Mouse (Mus musculus): ENCODE results near the gene Zc3hc1. TPM values are rescaled to one million over a fixed set of nuclear protein-coding genes. Genes with fewer than 3 reads are reported as not detected.

Gene Zc3hc1
- total RNA-seq, 1 experiment: 64.4 TPM

GRCm38 (mm10) chr6:30409399-30410093 is 18.7 kb upstream of the Zc3hc1 start:
- H3K9me3 ChIP-seq (ENCODE audit: control insufficient read depth, insufficient read depth, low read depth, low read length): no peaks in the 10 kb centered on the region
- no peak overlapping the region for H3K4me3 ChIP-seq (ENCODE audit: insufficient read depth in 1 of 2, low read depth in 1 of 2, low read length in 2 of 2, poor library complexity in 1 of 2, severe bottlenecking in 1 of 2)
- in situ Hi-C loops (cut with MboI; ENCODE audit: low sequenced_read_pairs in 2 of 2, unreplicated experiment in 2 of 2): loop anchor here in 1 of 2 experiments (25.0 kb wide), 1 partner anchor 578 kb away; no protein-coding TSS in a partner anchor
- H3K9ac ChIP-seq (ENCODE audit: insufficient read depth, low read depth, low read length, poor library complexity, severe bottlenecking): no peak overlapping the region
- DNase-seq (ENCODE audit: low read depth, low spot score): no peak
- no peaks in the 10 kb centered on the region; the same call in 1 of the 2 replicates for H3K36me3 ChIP-seq (ENCODE audit: control insufficient read depth, insufficient read depth, low read length, poor library complexity, severe bottlenecking)
- no peak overlapping the region for H3K27ac ChIP-seq (ENCODE audit: insufficient read depth, low read depth, low read length, poor library complexity, severe bottlenecking)
- TF ChIP-seq HCFC1 (IDR thresholded peaks at IDR 0.05; ENCODE audit: borderline replicate concordance, insufficient read depth, low read length): no peak
- TF ChIP-seq ZC3H11A (IDR thresholded peaks at IDR 0.05; ENCODE audit: borderline replicate concordance, low read depth, low read length): no peak
- no peak for TF ChIP-seq MAFK (IDR thresholded peaks at IDR 0.05; ENCODE audit: insufficient read depth, low read depth, low read length)
- no peak for TF ChIP-seq ZNF384 (IDR thresholded peaks at IDR 0.05; ENCODE audit: low read depth, low read length)
- no peak for TF ChIP-seq CHD2 (IDR thresholded peaks at IDR 0.05; ENCODE audit: low read depth, low read length)
- H3K4me1 ChIP-seq (ENCODE audit: control insufficient read depth in 2 of 2, insufficient read depth in 2 of 2, low read length in 2 of 2, poor library complexity in 1 of 2): no peaks in the 10 kb centered on the region; a peak in 1 of 4 replicates

- Histone ChIP-seq H3K27ac (ENCODE audit: insufficient read depth, low read depth, low read length, poor library complexity, severe bottlenecking) (no peak overlapping the region), H3K4me3 (ENCODE audit: insufficient read depth in 1 of 2, low read depth in 1 of 2, low read length in 2 of 2, poor library complexity in 1 of 2, severe bottlenecking in 1 of 2) (no peak overlapping the region), H3K36me3 (ENCODE audit: control insufficient read depth, insufficient read depth, low read length, poor library complexity, severe bottlenecking) (no peaks in the 10 kb centered on the region), H3K9me3 (ENCODE audit: control insufficient read depth, insufficient read depth, low read depth, low read length) (no peaks in the 10 kb centered on the region), H3K4me1 (ENCODE audit: control insufficient read depth in 2 of 2, insufficient read depth in 2 of 2, low read length in 2 of 2, poor library complexity in 1 of 2) (peaks cover 0 to 1% of the 10 kb centered on the region in 2 experiments; a peak in 2 of 4 replicates), H3K9ac (ENCODE audit: insufficient read depth, low read depth, low read length, poor library complexity, severe bottlenecking) (no peak overlapping the region)
- no peak for DNase-seq (ENCODE audit: low read depth, low spot score)
- in situ Hi-C loops (cut with MboI; ENCODE audit: low sequenced_read_pairs in 2 of 2, unreplicated experiment in 2 of 2): loop anchor here in 1 of 2 experiments (25.0 kb wide), 1 partner anchor 579 kb away; no protein-coding TSS in a partner anchor
- TF ChIP-seq ZNF384 (IDR thresholded peaks at IDR 0.05; ENCODE audit: low read depth, low read length) (no peak), HCFC1 (IDR thresholded peaks at IDR 0.05; ENCODE audit: borderline replicate concordance, insufficient read depth, low read length) (no peak)
Measured at GRCm38 (mm10) chr6:30408276-30408675, 17.4 kb upstream of the Zc3hc1 start.

- H3K9ac ChIP-seq (ENCODE audit: insufficient read depth, low read depth, low read length, poor library complexity, severe bottlenecking): peak overlapping the region; percentile 31; the same call in 1 of the 2 replicates
- TF ChIP-seq HCFC1 (IDR thresholded peaks at IDR 0.05; ENCODE audit: borderline replicate concordance, insufficient read depth, low read length) (no peak), CHD2 (IDR thresholded peaks at IDR 0.05; ENCODE audit: low read depth, low read length) (no peak), ZNF384 (IDR thresholded peaks at IDR 0.05; ENCODE audit: low read depth, low read length) (no peak), MAFK (IDR thresholded peaks at IDR 0.05; ENCODE audit: insufficient read depth, low read depth, low read length) (no peak), ZC3H11A (IDR thresholded peaks at IDR 0.05; ENCODE audit: borderline replicate concordance, low read depth, low read length) (no peak)
- H3K4me1 ChIP-seq (ENCODE audit: control insufficient read depth in 2 of 2, insufficient read depth in 2 of 2, low read length in 2 of 2, poor library complexity in 1 of 2): peaks cover 0 to 12% of the 10 kb centered on the region in 2 experiments; a peak in 3 of 4 replicates
- DNase-seq (ENCODE audit: low read depth, low spot score): no peak
- no peak overlapping the region for H3K4me3 ChIP-seq (ENCODE audit: insufficient read depth in 1 of 2, low read depth in 1 of 2, low read length in 2 of 2, poor library complexity in 1 of 2, severe bottlenecking in 1 of 2)
- in situ Hi-C loops (cut with MboI; ENCODE audit: low sequenced_read_pairs in 2 of 2, unreplicated experiment in 2 of 2): loop anchor here in 1 of 2 experiments (25.0 kb wide), 1 partner anchor 583 kb away; no protein-coding TSS in a partner anchor
- no peaks in the 10 kb centered on the region for H3K36me3 ChIP-seq (ENCODE audit: control insufficient read depth, insufficient read depth, low read length, poor library complexity, severe bottlenecking)
- no peak overlapping the region for H3K27ac ChIP-seq (ENCODE audit: insufficient read depth, low read depth, low read length, poor library complexity, severe bottlenecking)
- H3K9me3 ChIP-seq (ENCODE audit: control insufficient read depth, insufficient read depth, low read depth, low read length): no peaks in the 10 kb centered on the region
Measured at GRCm38 (mm10) chr6:30404671-30405070, 13.8 kb upstream of the Zc3hc1 start.

- TF ChIP-seq ZC3H11A (IDR thresholded peaks at IDR 0.05; ENCODE audit: borderline replicate concordance, low read depth, low read length) (peak; percentile 78; the same call in 1 of the 2 replicates), HCFC1 (IDR thresholded peaks at IDR 0.05; ENCODE audit: borderline replicate concordance, insufficient read depth, low read length) (no peak), CHD2 (IDR thresholded peaks at IDR 0.05; ENCODE audit: low read depth, low read length) (no peak), MAFK (IDR thresholded peaks at IDR 0.05; ENCODE audit: insufficient read depth, low read depth, low read length) (no peak), ZNF384 (IDR thresholded peaks at IDR 0.05; ENCODE audit: low read depth, low read length) (no peak)
- no peak overlapping the region for H3K27ac ChIP-seq (ENCODE audit: insufficient read depth, low read depth, low read length, poor library complexity, severe bottlenecking)
- 0 out of 4 replicates have a peak overlapping the region, but pooled peaks of 1 of the 2 experiments have one; percentile 8 for H3K4me3 ChIP-seq (ENCODE audit: insufficient read depth in 1 of 2, low read depth in 1 of 2, low read length in 2 of 2, poor library complexity in 1 of 2, severe bottlenecking in 1 of 2)
- H3K4me1 ChIP-seq (ENCODE audit: control insufficient read depth in 2 of 2, insufficient read depth in 2 of 2, low read length in 2 of 2, poor library complexity in 1 of 2): peaks cover 0 to 12% of the 10 kb centered on the region in 2 experiments; a peak in 3 of 4 replicates
- DNase-seq (ENCODE audit: low read depth, low spot score): peak; percentile 54
- no peak overlapping the region for H3K9ac ChIP-seq (ENCODE audit: insufficient read depth, low read depth, low read length, poor library complexity, severe bottlenecking)
- no peaks in the 10 kb centered on the region for H3K36me3 ChIP-seq (ENCODE audit: control insufficient read depth, insufficient read depth, low read length, poor library complexity, severe bottlenecking)
- in situ Hi-C loops (cut with MboI; ENCODE audit: low sequenced_read_pairs in 2 of 2, unreplicated experiment in 2 of 2): loop anchor here in 1 of 2 experiments (25.0 kb wide), 1 partner anchor 584 kb away; no protein-coding TSS in a partner anchor
- H3K9me3 ChIP-seq (ENCODE audit: control insufficient read depth, insufficient read depth, low read depth, low read length): no peaks in the 10 kb centered on the region
Measured at GRCm38 (mm10) chr6:30403465-30403864, 12.6 kb upstream of the Zc3hc1 start.

Data from ES-E14 (cell line).